Mouse (Mus musculus): ENCODE measurements around the gene Clcn3. TPM values are rescaled to one million over a fixed set of nuclear protein-coding genes. Genes with fewer than 3 reads are reported as not detected.
A peak's percentile ranks its signal among the peaks of the same experiment; 100 is the strongest.

Clcn3 gene
- total RNA-seq, 2 experiments from 2014 or later = 33.6 to 34.3 TPM

DNA sequence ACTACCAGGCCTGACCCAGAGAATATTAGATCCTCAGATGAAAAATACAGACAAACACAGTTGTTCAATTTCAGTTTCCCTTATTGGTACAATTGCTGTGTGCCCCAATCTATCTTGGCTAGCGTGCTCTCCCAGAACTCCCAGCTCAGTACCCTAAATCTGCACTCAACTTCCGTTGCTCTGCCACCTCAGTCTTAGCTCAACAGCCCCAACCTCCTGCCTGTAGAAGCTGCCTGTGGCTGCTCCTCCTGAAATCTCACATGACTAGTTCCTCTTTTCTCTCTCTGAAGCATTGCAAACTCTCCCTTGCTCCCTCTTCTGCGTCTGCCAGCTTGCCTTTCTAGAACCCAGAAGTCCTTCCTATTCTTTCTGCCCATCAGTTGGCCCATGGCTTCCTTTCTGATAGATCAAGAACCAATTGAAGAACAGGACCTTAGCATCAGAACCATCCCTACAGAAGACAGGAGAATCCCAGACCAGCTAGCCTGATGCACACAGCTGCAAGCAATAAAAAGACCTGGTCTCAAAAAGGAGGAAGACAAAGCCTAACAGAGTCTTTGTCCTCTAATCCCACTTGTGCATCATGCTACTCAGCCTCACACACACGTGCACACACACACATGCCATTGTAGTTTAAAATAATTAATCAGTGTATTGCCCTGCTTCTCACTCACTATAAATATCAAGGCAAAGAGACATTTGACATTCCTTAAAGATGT, 99.5 kb downstream of the Clcn3 start:
- no peak for DNase-seq
- intact Hi-C loops (cut with DNase I) = no loop called here

DNA sequence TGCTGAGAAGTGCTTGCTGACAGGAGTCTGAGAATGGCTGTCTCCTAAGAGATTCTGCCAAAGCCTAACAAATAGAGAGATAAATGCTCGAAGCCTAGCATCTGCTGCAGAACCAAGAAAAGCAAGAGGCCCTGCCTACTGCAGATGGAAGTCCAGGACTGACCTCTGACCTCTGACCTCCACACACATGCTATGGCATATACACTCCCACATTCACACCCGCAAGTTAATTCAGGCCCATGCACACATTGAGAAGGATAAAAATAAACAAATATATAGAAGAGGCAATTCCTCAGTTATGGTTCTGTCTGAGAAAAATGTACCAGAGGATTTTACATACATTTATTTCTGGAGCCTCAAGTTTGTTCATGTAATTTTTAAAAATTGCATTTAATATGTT, 104.5 kb downstream of the Clcn3 start:
- no peak for DNase-seq
- intact Hi-C loops (cut with DNase I) = no loop called here

DNA sequence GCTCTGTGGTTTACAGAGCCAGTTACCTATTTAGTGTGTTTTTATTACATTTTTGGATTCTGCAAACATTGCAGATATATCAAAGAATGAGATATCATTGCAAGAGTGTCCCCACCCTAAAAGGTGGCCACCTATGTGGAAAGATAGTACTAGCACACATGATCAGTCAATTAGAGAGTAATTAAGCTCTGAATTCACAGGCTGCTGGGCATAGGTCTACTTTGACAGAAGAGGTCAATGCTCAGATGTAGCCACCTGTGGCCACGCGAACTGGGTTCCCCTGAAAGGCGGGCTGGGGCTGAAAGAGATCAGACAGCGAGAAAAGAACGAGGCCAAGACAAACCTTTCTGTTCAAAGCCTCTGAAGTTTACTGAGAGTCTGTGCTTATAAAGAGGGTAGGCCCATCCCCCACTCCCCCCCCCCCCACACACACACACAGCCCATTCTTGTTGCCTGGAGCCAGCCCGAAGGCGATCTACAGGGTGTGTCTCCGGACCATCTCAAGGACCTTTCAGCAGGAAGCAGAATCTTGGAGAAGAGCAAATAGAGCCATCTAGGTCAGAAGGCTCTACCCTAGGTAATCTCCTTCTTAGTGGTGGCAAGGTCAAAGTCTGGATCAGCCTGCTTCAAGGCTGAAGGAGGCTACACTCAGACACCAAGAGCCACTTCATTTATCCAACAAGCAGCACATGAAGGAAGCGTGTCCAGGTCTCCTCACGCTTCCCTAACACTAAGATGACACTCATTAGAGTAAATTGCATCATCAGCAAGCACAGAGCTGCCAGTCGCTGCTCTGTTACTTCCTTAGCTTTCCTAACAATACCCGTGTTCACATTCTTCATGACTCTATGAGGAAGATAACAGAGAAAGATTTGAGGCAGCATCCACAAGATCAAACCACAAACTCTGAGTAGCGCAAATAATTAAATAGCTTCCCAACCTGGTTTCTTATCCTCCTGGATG, 112.6 kb downstream of the Clcn3 start:
- intact Hi-C loops (cut with DNase I) = no loop called here
- DNase-seq = no peak

DNA sequence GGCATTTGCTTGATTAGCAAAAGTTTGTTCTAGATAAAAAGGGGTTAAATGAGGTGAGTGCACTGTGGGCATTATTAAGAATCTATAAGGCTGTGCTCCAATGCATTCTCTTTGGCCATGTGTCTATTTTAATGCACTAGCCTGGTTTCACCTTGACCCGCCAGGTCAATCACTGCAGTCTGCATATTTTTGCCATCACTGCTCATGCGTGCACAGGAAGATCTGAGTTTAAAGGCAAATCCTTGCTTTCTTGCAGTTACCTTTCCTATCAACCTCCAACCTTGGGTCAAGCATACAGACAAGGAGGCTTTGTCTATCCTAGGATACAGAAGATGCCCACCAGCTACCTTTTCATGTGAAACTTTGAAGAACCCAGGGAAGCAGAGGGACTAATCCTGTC, 113.3 kb downstream of the Clcn3 start:
- intact Hi-C loops (cut with DNase I) = loop anchor here (5.0 kb wide), 2 partner anchors 237 to 362 kb away; partner anchors contain the start of genes Aadat and Mfap3l
- DNase-seq = no peak

DNA sequence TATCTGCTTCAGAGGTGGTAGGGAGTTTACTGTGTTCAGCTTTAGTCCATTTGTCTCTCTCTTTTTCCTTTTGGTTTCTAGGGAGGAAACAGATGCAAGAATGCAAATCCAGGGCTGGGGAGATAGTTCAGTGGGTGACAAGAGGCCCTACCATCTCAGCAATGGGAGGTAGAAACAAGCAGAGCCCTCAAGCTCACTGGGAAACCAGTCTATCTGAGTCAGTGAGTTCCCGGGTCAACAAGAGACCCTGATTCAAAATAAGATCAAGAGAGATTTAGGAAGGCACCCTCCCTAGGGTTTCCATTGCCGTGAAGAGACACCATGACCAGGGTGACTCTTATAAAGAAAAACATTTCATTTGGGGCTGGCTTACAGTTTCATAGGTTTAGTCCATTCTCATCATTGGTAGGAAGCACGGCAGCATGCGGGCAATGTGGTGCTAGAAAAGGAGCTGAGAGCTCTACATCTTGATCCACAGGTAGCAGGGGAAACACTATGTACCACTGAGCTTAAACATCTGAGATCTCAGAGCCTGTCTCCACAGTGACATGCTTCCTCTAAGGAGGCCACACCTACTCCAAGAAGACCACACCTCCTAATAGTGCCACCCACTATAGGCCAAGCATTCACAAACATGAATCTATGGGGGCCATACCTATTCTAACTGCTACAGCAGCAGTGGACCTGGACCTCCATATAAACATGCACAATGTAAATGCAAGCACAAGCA, 114.7 kb downstream of the Clcn3 start:
- DNase-seq = no peak
- intact Hi-C loops (cut with DNase I) = loop anchor here (5.0 kb wide), 2 partner anchors 236 to 361 kb away; partner anchors contain the start of genes Aadat and Mfap3l

DNA sequence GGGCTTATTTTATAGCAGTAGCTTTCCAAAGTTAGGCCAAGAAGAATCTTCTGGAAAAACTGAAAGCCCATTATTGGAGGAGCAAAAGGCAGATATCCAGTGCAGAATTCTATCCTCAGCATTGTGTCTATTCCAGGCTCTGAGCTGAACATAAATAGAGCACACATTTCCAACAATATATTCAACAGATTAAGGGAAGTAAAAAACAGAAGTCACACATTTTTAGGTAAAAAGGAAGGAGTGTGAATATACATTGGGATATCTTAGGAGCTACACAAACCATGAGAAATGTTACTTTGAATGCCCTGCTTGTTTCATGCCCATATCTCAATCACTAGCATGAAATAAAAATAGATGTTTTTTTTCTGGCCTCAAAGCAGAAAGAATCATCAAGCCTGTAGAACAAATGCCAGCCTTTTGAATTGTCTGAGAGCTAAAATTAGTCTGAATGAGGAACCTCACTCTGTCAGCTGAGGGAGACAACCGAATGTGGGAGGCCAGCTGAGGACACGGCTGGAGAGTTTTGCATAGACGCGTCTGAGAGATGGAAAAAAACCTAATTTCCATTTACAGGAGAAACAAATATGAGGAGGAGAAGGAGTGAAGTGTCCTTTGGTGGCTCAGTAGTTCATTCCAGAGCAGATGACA, 115.5 kb downstream of the Clcn3 start:
- no peak for DNase-seq
- intact Hi-C loops (cut with DNase I) = loop anchor here (5.0 kb wide), 2 partner anchors 235 to 360 kb away; partner anchors contain the start of genes Aadat and Mfap3l

DNA sequence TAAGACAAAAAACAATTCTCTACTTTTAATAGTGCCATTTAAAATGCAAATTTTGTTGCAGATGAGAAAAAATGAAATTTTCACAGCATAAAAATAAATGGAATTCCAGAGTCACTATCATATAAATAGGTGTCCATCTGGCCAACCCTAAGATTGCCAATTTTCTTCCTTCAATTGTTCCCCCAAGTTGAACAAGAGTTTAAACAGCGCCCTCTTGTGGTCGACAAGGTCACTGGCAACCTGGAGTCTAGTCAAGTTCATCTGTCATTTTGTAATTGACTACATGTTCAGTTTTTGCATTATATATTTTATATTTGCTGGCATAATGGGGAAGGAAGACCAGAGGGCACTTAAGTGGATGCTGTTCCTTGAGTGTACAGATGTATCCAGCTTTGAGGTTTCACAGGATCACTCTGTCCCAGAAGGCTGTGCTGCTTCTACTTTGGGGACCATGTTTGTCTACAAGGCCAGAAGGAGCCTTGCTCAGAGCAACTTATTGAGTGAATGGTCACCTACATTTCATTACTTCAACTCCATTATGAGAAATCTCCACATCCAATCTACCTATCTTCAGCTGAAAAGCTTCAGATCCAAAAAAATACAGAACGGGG, 117.5 kb downstream of the Clcn3 start:
- intact Hi-C loops (cut with DNase I) = loop anchor here (1.0 to 5.0 kb wide), 3 partner anchors 233 to 358 kb away; partner anchors contain the start of genes Aadat and Mfap3l
- peak; percentile 59 to 66 for DNase-seq

DNA sequence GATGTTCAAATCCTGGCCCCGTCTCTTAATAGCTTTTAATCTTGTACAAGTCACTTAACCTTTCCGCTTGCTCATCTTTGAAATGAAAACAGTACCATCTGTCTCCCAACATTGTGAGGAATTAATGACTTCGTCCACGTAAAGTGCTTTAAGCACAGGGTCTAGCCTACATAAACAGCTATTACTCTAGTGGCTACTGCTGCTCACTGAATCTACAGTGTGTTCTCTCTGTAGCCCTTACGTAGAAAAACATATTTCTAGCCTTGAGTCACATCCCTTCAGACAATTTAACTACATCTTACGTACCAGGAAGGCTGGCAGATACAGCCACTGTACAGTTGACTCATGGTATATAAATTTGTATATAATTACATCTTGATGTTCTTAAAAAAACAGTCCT, 118.2 kb downstream of the Clcn3 start:
- DNase-seq = no peak
- intact Hi-C loops (cut with DNase I) = loop anchor here (1.0 to 5.0 kb wide), 3 partner anchors 233 to 358 kb away; partner anchors contain the start of genes Aadat and Mfap3l

DNA sequence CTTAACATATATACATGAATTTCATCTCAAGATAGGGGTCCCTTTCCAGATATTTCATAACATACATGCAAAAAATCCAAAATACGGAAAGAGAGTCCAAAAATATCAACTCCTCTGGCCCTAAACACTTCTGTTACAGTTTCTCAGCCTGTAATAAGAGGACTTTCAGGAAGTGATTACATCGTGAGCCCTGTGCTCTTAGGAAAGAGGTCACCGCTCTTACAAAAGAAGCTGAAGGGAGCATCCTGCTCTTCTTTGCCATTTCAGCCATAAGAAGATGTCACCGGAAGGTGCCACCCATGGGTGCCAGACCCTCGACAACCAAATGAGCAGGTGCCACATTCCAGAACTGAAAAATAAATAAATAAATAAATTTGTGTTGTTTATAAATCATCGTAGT, 121.3 kb downstream of the Clcn3 start:
- no peak for DNase-seq
- intact Hi-C loops (cut with DNase I) = no loop called here

DNA sequence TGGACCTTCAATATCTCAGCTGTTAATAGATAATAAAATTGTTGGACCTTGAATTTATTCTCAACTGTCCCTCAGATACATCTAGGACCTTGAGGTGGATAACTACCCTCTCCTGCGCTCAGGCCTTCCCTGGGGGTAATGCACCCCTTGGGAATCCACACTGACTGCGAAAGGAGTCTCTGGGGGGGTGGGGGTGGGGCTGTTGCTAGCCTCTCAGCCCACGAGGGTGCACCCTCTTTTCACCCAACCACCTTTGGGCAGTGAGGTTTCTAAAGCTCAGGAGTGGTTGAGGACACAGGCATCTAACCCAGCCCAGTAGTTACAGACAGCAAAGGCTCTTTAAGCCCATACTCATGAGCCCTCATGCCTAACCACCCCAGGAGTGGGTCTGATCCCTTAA, 122.4 kb downstream of the Clcn3 start:
- DNase-seq = no peak
- intact Hi-C loops (cut with DNase I) = no loop called here

Other genes starting within 250 kb of the Clcn3 start
- 10 to 100 TPM; 15.3 to 17.0 TPM for gene Hpf1, start 92.9 kb downstream of the Clcn3 start, total RNA-seq (2021)
- gene Nek1, start 9.9 kb upstream of the Clcn3 start, total RNA-seq (2021) = 1 to 10 TPM; 8.0 to 9.4 TPM
- 1 to 10 TPM; 5.7 to 6.5 TPM for gene Sh3rf1, start 240.6 kb upstream of the Clcn3 start, total RNA-seq (2021)